Mouse (Mus musculus): Measurements from ENCODE around the gene Nol10. TPM values are rescaled to one million over a fixed set of nuclear protein-coding genes. Genes with fewer than 3 reads are reported as not detected.

The Nol10 gene
- 19.7 and 21.3 TPM in 2 replicates for polyA plus RNA-seq (2015; fragmentation: Nextera tagmentation; extraction: Ambion mirVana)

DNA sequence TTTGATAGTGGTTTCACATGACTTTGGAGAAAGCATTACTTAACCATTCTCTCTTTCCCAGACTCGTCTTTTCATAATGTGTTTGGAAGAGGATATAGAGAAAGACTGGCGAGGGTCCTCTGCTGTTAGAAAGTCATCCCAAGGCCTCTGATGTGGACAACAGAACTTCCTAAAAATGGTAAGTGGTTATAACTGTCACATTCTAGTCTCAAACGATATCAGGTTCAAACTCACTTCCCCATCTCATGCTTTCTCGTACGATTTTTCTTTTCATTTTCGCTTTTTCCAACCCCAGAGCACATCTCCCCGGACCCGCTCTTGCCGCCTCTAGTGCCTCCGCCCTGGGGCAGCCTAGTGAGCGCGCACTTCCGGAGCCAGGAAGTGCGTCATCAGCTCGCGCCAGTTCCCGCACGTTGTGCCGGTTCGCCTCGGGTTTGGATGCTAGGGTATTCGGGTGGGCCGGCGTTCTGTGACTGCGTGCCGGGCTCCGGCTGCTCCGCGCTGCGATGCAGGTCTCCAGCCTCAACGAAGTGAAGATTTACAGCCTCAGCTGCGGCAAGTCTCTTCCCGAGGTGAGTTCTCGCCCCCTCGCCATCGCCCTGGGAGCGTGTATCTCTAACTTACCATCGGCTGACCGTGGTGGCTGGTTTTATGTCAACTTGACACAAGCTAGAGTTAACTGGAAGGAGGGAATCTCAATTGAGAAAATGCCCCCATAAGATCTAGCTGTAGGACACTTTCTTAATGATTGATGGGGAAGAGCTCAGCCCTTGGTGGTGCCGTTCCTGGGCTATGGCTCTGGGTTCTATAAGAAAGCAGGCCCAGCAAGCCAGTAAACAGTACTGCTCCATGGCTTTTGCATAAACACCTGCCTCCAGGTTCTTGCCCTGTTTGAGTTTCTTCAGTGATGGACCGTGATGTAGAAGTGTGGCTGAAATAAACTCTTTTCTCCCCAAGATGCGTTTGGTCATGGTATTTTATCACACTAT, at the start of gene Nol10:
Gene Nol10, plus strand, starts transcription at position 411 of the 989 bp plus-strand sequence.
- peak; percentile 92 for DNase-seq (ENCODE audit: low spot score)

DNA sequence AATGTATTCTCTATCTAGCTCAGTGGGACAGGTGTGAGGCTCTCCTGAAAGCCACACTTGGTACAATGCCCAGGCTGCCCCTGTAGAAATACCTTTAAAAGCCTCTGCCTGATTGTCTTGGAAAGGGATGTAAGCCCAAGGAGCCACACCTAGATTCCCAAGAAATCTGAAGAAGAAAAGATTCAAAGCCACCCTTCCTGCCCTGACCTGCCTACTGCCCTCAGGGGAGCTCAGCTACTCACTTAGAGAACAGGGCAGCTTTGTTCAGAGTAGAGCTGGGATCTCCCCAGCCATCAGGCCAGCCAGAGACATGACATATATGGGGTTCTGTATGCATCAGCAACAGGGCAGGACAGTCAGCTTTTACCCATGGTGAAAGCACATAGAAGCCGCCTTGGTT, 48.4 kb upstream of the Nol10 start:
- no peak for DNase-seq (ENCODE audit: low spot score)

- DNase-seq (ENCODE audit: low spot score) = no peak
These were observed 42.8 kb upstream of the Nol10 start for GRCm38 (mm10) chr12:17305445-17305844.

- DNase-seq (ENCODE audit: low spot score) = no peak
These were observed 40.0 kb upstream of the Nol10 start for GRCm38 (mm10) chr12:17308246-17308645.

GRCm38 (mm10) chr12:17310852-17311839, 37.1 kb upstream of the Nol10 start:
- no peak for DNase-seq (ENCODE audit: low spot score)

DNA sequence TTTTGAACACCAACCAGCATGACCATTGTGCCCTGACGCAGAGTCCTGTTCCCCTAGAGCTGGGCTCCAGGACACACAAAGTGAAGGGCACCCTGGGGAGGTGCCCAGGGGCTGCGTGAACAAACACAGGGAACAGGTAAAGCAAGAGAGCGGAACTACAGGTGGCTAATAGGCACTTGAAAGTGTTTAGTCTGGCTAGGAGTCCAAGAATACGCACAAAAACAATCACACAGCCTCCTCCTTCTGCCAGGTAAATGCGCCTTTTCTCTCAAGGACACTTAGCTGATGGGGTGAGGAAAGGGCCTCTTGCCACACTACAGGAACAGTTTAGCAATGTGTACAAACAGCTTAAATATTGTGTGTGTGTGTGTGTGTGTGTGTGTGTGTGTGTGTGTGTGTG, 32.2 kb upstream of the Nol10 start:
- DNase-seq (ENCODE audit: low spot score) = no peak

DNA sequence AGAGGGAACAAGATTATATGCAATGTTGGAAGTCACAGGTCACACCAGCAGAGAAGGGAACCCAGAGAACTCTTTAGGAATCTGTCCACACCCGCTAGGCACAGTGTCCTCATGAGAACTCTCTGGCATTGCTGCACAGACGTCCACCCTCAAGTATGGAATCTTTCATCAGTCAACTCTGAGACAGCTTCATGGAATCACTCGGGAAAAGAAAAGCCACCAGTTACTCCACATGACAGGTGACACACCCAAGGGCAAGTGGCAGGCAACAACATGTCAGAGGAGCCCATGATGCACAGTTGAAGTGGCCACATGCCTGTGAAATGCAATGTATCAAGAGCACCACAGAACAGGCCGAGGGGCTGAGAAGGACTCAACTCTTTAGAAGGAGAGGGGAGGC, 30.3 kb upstream of the Nol10 start:
- DNase-seq (ENCODE audit: low spot score) = no peak

DNA sequence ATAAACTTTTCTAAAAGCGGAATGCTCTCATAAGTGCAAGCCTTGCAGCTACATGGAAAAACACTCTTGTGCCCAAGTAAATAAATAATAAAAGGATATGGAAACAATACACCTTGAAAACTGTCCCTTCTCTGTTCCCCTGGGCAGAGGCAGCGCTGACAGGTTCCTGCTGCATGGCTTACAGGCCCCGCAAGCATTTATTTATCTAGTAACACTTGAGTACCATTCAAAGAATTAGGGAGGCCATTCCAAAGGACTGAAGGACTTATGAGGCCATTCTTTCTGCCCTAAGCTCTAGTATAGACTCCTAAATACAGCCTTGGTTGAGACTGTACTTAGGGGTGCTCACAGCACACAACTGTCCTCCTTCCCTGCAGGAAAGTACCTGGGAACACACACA, 29.8 kb upstream of the Nol10 start:
- DNase-seq (ENCODE audit: low spot score) = no peak

DNA sequence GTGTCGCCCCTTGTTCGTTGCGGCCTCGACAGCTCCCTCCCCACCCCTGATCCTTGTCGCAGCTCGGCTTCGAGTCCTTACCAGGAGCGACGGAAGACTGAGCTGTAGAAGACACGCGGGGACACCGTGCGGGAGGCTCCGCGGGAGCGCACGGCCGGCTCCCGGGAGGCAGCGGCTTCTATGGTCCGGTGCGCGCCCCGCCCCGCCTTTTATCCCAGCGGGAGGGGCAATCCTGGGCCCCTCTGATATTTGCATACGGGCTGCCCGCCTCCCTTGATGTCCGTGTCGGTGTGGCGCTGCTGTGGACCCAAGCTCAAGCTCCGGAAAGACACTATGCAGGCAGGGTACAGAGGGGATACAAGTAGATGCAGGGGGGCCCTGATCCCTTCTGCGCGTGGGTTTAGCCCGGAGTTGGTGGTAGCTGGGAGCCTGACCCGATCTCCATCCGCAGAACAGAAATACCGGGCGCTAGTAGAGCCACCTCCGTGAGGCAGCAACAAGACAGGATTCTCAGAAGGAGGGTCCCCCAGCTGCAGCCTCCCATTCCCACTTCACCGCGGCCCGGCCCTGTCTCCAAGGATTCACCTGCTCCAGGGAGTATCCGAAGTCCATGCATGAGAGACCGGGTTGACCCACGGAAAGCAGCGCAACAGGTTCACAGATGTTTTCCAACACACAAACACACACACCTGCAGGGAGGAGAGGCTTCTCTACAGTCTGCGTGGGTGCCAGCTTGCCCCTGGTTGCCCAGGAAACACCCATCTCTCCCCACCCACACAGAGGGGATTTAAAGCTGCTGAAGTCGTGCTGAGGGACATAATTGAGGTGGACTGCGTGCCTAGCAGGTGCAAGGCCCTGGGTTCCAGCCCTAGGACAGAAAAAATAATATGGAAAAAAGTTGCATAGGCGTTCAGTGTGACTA, 23.4 kb upstream of the Nol10 start:
- no peak for DNase-seq (ENCODE audit: low spot score)

DNA sequence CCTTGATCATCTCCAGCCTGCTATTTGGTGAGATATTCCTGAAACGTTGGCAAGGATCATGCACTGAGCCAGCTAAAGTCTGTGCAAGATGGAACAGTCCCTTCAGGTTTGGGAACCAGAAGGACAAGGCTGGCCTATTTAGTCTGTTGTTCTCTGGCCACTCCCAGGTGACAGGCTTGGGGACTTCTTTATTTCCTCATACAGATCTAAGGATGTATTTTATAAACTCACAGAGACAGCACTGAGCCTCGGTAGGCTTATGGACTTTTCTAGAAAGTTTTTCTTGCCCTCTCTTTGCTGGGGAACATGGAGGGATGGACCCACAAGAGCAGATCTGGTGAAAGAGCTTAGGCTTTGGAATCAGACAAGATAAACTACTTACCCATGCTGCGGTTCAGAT, 19.0 kb upstream of the Nol10 start, which contains the start of gene Atp6v1c2:
Gene Atp6v1c2, minus strand, starts transcription at position 101 of the 400 bp plus-strand sequence.
- no peak for DNase-seq (ENCODE audit: low spot score)

GRCm38 (mm10) chr12:17333459-17333858, 14.8 kb upstream of the Nol10 start:
- DNase-seq (ENCODE audit: low spot score) = no peak

DNA sequence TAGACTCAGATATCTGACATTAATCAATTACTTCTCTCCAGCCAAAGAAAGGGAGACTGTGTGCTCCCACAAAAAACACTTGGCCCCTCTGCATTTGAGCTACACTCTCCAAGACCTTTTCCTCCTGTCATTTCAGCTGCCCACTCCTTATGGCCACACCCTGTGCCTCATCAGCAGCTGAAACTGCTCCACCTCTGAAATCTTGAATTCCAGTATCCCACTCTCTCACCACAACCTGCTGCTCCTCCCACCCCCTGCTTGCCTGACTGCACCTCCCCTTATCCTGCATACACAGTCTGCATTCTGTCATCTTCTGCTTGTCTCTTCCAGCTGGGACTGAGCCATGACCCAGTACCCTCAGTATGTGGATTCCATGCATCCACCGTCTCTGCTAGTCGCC, 9.9 kb upstream of the Nol10 start:
- DNase-seq (ENCODE audit: low spot score) = no peak

DNA sequence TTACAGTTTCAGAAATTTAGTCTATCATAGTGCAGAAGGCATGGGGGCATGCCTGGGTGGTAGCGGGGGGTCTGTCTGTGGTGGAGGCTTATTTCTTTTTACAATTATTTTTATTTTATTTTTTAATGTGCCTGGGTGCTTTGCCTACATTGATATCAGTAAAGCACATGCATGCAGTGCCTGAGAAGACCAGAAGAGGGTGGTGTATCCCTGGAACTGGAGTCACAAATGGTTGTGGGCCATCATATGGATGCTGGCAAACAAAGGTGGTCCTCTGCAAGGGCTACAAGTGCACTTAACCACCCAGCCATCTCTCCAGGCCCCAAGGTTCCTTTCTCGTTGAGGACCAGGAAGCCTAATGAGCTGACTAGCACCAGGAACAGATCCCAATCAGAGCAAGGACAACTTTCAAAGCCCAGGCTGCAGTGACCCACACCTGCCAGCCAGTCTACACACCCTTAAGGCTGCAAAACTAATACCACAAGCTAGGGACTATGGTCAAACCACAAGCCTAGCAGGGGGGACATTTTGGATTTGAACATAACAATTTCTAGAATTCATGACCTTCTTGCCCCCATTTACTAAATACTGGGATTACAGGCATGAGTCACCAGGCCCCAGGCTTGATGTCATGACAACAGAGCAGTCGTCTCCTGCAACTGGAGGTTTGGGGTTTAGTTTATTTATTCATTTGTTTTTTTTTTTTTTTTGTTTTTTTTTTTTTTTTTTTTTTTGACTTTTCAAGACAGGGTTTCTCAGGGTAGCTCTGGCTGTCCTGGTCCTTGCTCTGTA, 8.9 kb upstream of the Nol10 start:
- no peak for DNase-seq (ENCODE audit: low spot score)

DNA sequence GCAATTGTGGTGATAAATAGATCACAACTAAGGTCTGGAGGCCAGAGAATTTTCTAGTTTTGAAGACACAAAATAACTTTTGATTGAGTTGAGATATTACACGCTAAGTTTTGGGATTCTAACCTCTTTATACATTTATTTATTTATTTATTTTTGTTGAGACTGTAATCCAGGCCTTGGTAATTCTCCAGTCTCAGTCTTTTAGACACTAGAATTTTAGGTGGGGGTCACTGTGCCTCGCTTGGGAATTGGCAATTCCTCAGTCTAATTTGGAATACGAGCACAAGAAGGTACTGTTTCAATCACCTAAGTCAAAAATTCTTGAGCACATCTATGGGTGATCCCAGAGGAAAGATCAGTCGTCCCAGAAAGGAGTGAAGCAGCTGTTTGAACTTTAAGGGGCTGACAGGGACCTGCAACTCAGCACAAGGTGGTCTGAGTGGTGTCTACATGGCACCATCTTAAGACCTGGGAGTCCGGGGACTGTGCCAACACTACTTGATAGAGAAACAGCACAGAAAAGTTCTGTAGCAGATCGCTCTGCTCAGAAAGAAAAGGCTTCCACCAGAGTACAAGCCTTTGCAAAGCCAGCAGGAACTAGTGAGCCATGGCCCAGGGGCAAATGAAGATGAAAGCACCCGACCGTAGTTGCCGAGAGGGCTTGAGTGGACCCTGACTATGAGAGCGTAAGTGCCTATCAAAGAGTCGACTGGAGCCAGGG, 771 bp upstream of the Nol10 start:
- peak; percentile 9 for DNase-seq (ENCODE audit: low spot score)

GRCm38 (mm10) chr12:17350106-17350505, 1.8 kb downstream of the Nol10 start:
- no peak for DNase-seq (ENCODE audit: low spot score)

DNA sequence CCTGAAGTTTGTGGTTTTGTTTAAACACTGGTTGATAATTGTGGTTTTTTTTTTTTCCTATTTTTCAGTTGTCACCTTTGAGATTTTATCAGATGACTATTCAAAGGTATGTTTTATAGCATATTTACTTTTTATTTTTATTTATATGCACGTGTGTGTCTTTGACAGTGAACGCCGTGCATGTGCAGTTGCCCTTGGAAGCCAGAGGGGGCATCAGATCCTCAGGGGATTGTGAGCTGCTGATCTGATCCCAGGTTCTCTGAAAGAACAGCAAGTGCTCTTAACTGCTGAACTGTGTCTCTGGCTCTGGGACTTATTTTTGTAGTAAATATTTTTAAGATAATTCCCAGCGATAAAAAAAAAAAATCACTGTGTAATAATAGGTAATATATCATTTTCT, 8.6 kb downstream of the Nol10 start:
- DNase-seq (ENCODE audit: low spot score) = no peak

DNA sequence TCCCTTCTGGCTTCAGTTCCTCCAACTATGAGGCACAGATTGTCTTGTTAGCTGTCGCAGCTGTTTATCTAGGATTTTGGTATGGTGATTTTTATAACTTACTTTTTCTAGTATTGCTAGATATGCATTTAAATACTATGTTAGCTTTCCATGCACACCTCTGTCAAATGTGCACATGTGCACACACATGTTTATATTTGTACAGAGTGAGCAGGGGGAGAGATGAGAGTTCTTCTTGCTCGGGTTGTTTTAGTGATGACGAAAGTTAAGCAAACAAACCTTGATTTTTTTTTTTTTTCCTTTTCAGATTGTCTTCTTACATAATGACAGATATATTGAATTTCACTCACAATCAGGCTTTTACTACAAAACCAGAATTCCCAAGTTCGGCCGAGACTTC, 9.5 kb downstream of the Nol10 start:
- DNase-seq (ENCODE audit: low spot score) = no peak

GRCm38 (mm10) chr12:17358981-17359380, 10.7 kb downstream of the Nol10 start:
- no peak for DNase-seq (ENCODE audit: low spot score)

DNA sequence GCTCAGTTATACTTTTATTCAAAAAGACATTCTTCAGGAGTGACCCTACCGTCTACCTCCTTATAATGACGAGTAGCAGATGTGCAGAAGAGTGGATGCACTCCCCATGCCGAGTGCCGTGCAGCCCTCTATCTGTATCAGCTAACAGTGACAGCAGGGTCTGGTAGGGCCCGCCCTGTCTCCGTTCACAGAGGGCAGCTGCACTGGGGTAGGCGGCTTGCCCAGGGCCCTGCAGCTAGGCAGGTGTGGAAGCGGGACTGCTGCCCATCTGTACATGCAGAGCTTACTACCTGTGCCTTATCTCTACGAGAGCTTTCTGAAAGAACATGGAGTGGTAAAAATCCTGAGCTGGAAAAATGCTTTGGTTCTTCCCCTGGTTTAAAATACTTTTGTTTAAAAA, 11.8 kb downstream of the Nol10 start:
- DNase-seq (ENCODE audit: low spot score) = no peak
